Mouse (Mus musculus): ENCODE results near the gene Usp45. TPM values are rescaled to one million over a fixed set of nuclear protein-coding genes. Genes with fewer than 3 reads are reported as not detected.

Usp45 gene
- polyA plus RNA-seq, 1 experiment, result 3.0 TPM

DNA sequence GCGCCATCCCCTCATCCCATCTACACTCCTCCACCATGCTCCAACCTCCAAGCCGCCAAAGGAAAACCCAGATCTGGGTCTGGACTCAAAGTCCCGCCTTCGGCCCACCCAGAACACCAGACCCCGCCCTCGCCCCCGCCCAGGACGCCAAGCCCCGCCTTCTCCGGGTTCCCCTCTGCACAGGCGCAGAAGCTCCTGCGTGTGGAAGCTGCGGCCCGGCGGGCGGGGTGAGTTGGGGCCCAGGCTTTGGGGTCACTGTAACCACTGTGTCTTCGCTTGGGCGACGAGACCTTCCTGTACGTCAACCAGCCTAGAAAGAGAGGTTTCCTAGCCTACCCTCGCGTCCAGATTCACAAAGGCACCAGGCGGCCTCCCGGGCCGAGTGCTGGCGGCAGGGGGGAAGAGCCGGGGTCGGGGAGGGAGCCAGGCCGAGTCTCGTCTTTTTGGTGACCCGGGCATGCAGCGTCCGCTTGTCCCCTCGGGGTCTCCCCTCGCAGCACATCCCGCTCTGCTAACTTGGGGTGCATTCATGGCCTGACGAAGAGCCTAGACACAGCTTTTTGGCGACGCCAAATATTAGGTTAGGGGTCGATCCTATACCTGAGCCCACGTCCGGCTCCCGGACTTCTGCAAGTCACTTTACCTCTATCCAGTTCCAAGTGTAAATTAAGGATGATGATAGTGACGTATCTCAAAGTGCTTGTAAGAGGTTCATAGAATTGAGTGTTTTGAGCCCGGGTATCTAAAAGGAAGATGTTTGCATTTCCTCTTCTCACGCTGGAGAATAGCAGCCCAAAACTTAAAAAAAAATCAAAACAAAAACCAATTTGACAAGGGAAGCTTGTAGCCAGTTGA lies 9.4 kb downstream of the Usp45 start:
- Histone ChIP-seq H3K27me3 (ENCODE audit: control insufficient read depth, insufficient read depth, low read length) (no peaks in the 10 kb centered on the region), H3K36me3 (ENCODE audit: control insufficient read depth, insufficient read depth, low read length) (peaks cover 2% of the 10 kb centered on the region; the same call in 1 of the 2 replicates), H3K27ac (ENCODE audit: insufficient read depth, low read depth, low read length) (no peak overlapping the region), H3K4me1 (ENCODE audit: control insufficient read depth, insufficient read depth, insufficient read length, low read length) (peaks cover 3% of the 10 kb centered on the region), H3K4me3 (ENCODE audit: low read depth, low read length) (peak overlapping the region; percentile 79)
- TF ChIP-seq POLR2A (IDR thresholded peaks at IDR 0.05; ENCODE audit: low read depth, low read length) (peak; percentile 69), CTCF (IDR thresholded peaks at IDR 0.05; ENCODE audit: extremely low read depth, insufficient read length, insufficient replicate concordance, low read depth, low read length) (no peak)
- WGBS, result under 1% methylated on average over 46 of the region's 46 CpGs

DNA sequence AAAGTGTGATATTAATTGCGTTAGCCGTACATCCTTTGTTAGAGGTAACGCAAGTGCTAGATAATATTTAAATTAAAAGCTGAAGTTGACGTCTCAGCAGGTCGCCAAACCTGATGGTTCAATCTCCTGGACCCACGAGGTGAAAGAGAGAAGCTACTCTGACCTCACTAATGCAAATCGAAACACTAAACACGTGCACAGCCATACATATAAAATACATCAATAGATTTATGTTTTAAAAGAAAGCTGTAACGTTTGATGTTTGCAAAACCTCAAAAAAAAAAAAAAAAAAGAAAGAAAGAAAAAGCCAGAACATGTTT lies 9.9 kb downstream of the Usp45 start:
- Histone ChIP-seq H3K36me3 (ENCODE audit: control insufficient read depth, insufficient read depth, low read length) (peaks cover 2% of the 10 kb centered on the region), H3K4me1 (ENCODE audit: control insufficient read depth, insufficient read depth, insufficient read length, low read length) (peaks cover 4% of the 10 kb centered on the region), H3K4me3 (ENCODE audit: low read depth, low read length) (no peak overlapping the region), H3K27ac (ENCODE audit: insufficient read depth, low read depth, low read length) (no peak overlapping the region), H3K27me3 (ENCODE audit: control insufficient read depth, insufficient read depth, low read length) (no peaks in the 10 kb centered on the region)
- WGBS, result 3% methylated on average over 9 of the region's 9 CpGs
- TF ChIP-seq CTCF (IDR thresholded peaks at IDR 0.05; ENCODE audit: extremely low read depth, insufficient read length, insufficient replicate concordance, low read depth, low read length) (no peak), POLR2A (IDR thresholded peaks at IDR 0.05; ENCODE audit: low read depth, low read length) (no peak)

DNA sequence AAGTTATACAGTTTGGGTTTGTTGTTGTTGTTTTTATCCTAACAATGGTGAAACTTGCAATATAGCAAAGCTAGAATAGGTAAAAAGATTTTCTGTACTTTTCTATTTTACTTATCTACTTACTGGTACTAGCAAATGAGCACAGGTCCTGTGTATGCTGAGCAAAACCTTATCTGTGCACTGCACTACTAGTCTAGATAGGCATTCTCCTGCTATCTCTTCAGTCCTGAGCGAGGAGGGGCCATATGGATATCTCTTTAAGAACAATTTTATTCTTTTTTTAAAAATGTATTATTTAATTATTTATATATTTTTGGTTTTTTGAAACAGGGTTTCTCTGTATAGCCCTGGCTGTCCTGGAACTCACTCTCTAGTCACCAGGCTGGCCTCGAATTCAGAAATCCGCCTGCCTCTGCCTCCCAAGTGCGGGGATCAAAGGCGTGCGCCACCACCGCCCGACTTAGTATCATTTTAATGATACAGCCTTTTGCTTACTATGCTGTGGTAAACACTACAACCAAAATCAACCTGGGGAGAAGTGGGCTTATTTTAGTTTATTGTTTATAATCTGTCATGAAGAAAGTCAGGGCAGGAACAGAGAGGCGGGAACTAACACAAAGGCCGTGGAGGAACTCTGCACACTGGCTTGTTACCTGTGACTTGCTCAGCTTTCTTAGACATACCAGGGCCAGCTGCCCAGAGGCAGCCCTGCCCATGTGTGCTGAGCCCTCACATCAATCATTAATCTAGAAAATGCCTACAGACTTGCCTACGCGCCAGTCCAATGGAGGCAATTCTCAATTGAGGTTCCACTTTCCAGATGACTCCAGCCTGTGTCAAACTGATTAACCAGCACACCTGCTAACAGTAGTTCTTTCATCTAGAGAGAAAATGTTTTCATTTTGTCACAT lies 14.1 kb downstream of the Usp45 start:
- H3K4me1 ChIP-seq (ENCODE audit: control insufficient read depth, insufficient read depth, insufficient read length, low read length), result peaks cover 2% of the 10 kb centered on the region
- TF ChIP-seq POLR2A (IDR thresholded peaks at IDR 0.05; ENCODE audit: low read depth, low read length) (no peak; the same call in 1 of the 2 replicates), CTCF (IDR thresholded peaks at IDR 0.05; ENCODE audit: extremely low read depth, insufficient read length, insufficient replicate concordance, low read depth, low read length) (no peak)
- WGBS, result 72% methylated on average over 12 of the region's 12 CpGs
- no peaks in the 10 kb centered on the region for H3K27me3 ChIP-seq (ENCODE audit: control insufficient read depth, insufficient read depth, low read length)
- peak overlapping the region; percentile 49; the same call in 1 of the 2 replicates for H3K27ac ChIP-seq (ENCODE audit: insufficient read depth, low read depth, low read length)
- peaks cover 34% of the 10 kb centered on the region for H3K36me3 ChIP-seq (ENCODE audit: control insufficient read depth, insufficient read depth, low read length)
- no peak overlapping the region for H3K4me3 ChIP-seq (ENCODE audit: low read depth, low read length)

DNA sequence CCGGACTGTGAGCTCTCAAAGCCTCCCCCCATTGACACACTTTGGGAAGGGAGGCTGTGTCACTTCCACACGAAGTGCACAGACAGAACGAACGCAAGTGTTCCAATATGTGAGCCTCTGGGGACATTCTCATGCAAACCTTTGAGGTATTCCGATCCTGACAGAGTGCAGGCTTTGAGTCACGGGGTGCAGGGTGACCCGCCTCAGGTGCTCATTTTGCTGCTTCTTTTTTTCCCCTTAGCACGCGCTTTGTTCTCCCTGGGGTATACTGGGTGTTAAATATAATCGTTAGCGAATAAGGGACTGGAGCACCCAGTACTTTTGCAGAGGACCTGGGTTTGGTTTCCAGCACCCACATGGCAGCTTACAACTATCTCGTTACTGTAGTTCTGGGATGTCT lies 19.3 kb downstream of the Usp45 start:
- H3K36me3 ChIP-seq (ENCODE audit: control insufficient read depth, insufficient read depth, low read length), result peaks cover 49% of the 10 kb centered on the region
- H3K27me3 ChIP-seq (ENCODE audit: control insufficient read depth, insufficient read depth, low read length), result no peaks in the 10 kb centered on the region
- peaks cover 2% of the 10 kb centered on the region; the same call in 1 of the 2 replicates for H3K4me1 ChIP-seq (ENCODE audit: control insufficient read depth, insufficient read depth, insufficient read length, low read length)
- H3K27ac ChIP-seq (ENCODE audit: insufficient read depth, low read depth, low read length), result no peak overlapping the region
- H3K4me3 ChIP-seq (ENCODE audit: low read depth, low read length), result no peak overlapping the region
- TF ChIP-seq CTCF (IDR thresholded peaks at IDR 0.05; ENCODE audit: extremely low read depth, insufficient read length, insufficient replicate concordance, low read depth, low read length) (no peak), POLR2A (IDR thresholded peaks at IDR 0.05; ENCODE audit: low read depth, low read length) (no peak)
- 96% methylated on average over 12 of the region's 12 CpGs for WGBS

DNA sequence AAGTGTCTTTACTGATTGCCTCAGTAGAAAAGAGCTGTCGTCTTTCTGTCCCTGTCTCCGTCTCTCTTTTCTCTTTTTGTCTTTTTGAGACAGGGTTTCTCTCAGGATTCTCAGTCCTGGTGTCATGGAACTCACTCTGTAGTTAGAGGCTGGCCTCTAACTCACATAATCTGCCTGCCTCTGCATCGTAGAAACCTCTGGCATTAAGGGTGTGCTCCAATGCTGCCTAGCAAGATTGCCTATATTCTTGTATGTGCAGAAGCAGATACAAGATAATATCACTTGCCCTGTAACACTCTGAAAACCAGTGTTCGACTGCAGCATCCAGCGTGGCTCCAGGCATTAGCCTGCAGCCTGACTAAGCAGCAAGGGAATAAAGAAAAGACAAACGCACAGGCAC lies 21.9 kb downstream of the Usp45 start:
- 96% methylated on average over 6 of the region's 6 CpGs for WGBS
- Histone ChIP-seq H3K27me3 (ENCODE audit: control insufficient read depth, insufficient read depth, low read length) (no peaks in the 10 kb centered on the region), H3K27ac (ENCODE audit: insufficient read depth, low read depth, low read length) (no peak overlapping the region), H3K36me3 (ENCODE audit: control insufficient read depth, insufficient read depth, low read length) (peaks cover 37% of the 10 kb centered on the region), H3K4me1 (ENCODE audit: control insufficient read depth, insufficient read depth, insufficient read length, low read length) (no peaks in the 10 kb centered on the region), H3K4me3 (ENCODE audit: low read depth, low read length) (no peak overlapping the region)
- TF ChIP-seq POLR2A (IDR thresholded peaks at IDR 0.05; ENCODE audit: low read depth, low read length), result no peak
- no peak for TF ChIP-seq CTCF (IDR thresholded peaks at IDR 0.05; ENCODE audit: extremely low read depth, insufficient read length, insufficient replicate concordance, low read depth, low read length)

DNA sequence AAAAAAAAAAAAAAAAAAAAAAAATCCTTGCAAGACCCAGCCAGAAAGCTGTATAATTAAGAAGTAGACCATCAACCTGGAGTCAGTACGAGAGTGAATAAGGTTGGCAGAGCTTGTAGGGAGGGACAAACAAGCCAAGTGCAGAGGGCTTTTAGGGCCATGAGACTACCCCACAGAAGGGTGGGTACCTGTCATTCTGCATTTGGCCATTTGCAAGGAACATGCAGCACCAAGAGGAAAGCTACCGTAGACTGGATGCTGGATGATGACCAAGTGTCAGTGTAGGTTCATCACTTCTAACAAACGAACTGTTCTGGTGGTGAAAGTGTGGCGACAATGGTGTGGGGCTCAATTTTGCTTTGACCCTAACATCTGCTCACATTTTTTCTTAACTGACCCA lies 22.9 kb downstream of the Usp45 start:
- H3K27me3 ChIP-seq (ENCODE audit: control insufficient read depth, insufficient read depth, low read length), result no peaks in the 10 kb centered on the region
- H3K36me3 ChIP-seq (ENCODE audit: control insufficient read depth, insufficient read depth, low read length), result peaks cover 28% of the 10 kb centered on the region
- 93% methylated on average over 4 of the region's 4 CpGs for WGBS
- TF ChIP-seq CTCF (IDR thresholded peaks at IDR 0.05; ENCODE audit: extremely low read depth, insufficient read length, insufficient replicate concordance, low read depth, low read length), result no peak
- TF ChIP-seq POLR2A (IDR thresholded peaks at IDR 0.05; ENCODE audit: low read depth, low read length), result no peak
- H3K4me3 ChIP-seq (ENCODE audit: low read depth, low read length), result no peak overlapping the region
- no peaks in the 10 kb centered on the region for H3K4me1 ChIP-seq (ENCODE audit: control insufficient read depth, insufficient read depth, insufficient read length, low read length)
- no peak overlapping the region for H3K27ac ChIP-seq (ENCODE audit: insufficient read depth, low read depth, low read length)

DNA sequence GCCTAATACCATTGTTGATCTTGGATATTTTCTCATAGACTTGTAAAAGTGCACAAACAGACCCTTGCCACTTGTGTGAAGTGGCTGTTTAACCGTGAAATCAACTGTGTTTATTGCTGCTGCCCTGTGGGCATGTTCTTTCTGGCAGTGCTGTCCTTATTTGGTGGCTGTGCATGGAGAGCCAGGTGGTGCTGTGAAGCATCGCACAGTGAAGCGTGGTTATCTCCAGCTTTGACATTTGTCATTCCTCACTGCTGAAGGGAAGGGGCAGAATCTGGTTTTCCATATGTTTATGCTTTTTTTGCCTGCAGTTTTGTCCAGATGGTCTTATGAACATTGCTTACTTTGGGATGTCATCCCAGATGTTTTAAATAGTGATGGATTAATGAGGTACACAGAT lies 26.7 kb downstream of the Usp45 start:
- Histone ChIP-seq H3K4me3 (ENCODE audit: low read depth, low read length) (no peak overlapping the region), H3K36me3 (ENCODE audit: control insufficient read depth, insufficient read depth, low read length) (peaks cover 25% of the 10 kb centered on the region), H3K27ac (ENCODE audit: insufficient read depth, low read depth, low read length) (no peak overlapping the region), H3K27me3 (ENCODE audit: control insufficient read depth, insufficient read depth, low read length) (no peaks in the 10 kb centered on the region), H3K4me1 (ENCODE audit: control insufficient read depth, insufficient read depth, insufficient read length, low read length) (no peaks in the 10 kb centered on the region)
- TF ChIP-seq CTCF (IDR thresholded peaks at IDR 0.05; ENCODE audit: extremely low read depth, insufficient read length, insufficient replicate concordance, low read depth, low read length), result no peak
- no peak for TF ChIP-seq POLR2A (IDR thresholded peaks at IDR 0.05; ENCODE audit: low read depth, low read length)
- 78% methylated on average over 3 of the region's 3 CpGs for WGBS
